Mouse (Mus musculus) G1E (cell line): Measurements from ENCODE around the gene Fry. TPM values are rescaled to one million over a fixed set of nuclear protein-coding genes. Genes with fewer than 3 reads are reported as not detected.

Experiments
- ATAC-seq: 2 replicates; pipeline ENCODE4 v1.8.0; 2016; ENCODE audit warnings: mild to moderate bottlenecking; ENCODE audit not compliant: insufficient number of reproducible peaks, poor library complexity, low FRiP score, severe bottlenecking; ENCODE audit errors: extremely low read depth
- DNase-seq: peaks from one replicate; pipeline ENCODE4 v3.0.0; 2012; ENCODE audit warnings: low spot score
- H3K27me3 ChIP-seq: 2 replicates; pipeline ENCODE4 v1.6.1; 2012; ENCODE audit warnings: mild to moderate bottlenecking, low read length, inconsistent platforms; ENCODE audit not compliant: insufficient read depth
- H3K36me3 ChIP-seq: replicated peaks from 2 replicates; pipeline ENCODE3; 2012; ENCODE audit warnings: mild to moderate bottlenecking, inconsistent platforms
- H3K4me1 ChIP-seq: 2 replicates; pipeline ENCODE4 v1.6.1; 2012; ENCODE audit warnings: low read depth, low read length, inconsistent platforms, mixed read lengths; ENCODE audit not compliant: insufficient read depth
- H3K4me3 ChIP-seq: 2 replicates; pipeline ENCODE4 v1.5.1; 2012; ENCODE audit warnings: low read depth, mild to moderate bottlenecking, inconsistent platforms, low read length, moderate library complexity, mixed read lengths
- H3K9me3 ChIP-seq: replicated peaks from 2 replicates; pipeline ENCODE4 v1.6.1; 2012; ENCODE audit warnings: inconsistent platforms
- CTCF ChIP-seq: IDR thresholded peaks from 2 replicates; pipeline ENCODE4 v1.5.1; 2012; ENCODE audit warnings: low read depth, low read length, inconsistent platforms, mixed read lengths
- GATA1 ChIP-seq: IDR thresholded peaks from 2 replicates; pipeline ENCODE4 v1.6.1; 2012; ENCODE audit warnings: borderline replicate concordance, low read length, inconsistent platforms, mixed read lengths
- GATA2 ChIP-seq: IDR thresholded peaks from 2 replicates; pipeline ENCODE4 v1.6.1; 2012; ENCODE audit warnings: low read depth, low read length, inconsistent platforms, borderline replicate concordance
- POLR2AphosphoS5 ChIP-seq: IDR thresholded peaks from 2 replicates; pipeline ENCODE4 v1.6.1; 2012; ENCODE audit warnings: low read depth, low read length, inconsistent platforms; ENCODE audit not compliant: insufficient replicate concordance
- TAL1 ChIP-seq: conservative IDR thresholded peaks from 2 replicates; pipeline ENCODE4 v1.6.1; 2012; ENCODE audit warnings: low read depth, low read length, inconsistent platforms, mixed read lengths
- polyA plus RNA-seq: library from polyadenylated mRNA; stranded (reverse); fragments of >175 nt; gene quantifications from 2 replicates; pipeline ENCODE4 v1.2.3, GENCODE M21; 2012
- total RNA-seq, 2 experiments: library from RNA; stranded (forward) in 1 of 2; stranded (reverse) in 1 of 2; fragments of 200-1000 nt in 1 of 2; fragments of >200 nt in 1 of 2; fragmentation: Nextera tagmentation in 1 of 2; gene quantifications; 2 replicates each; pipeline ENCODE4 v1.2.3; 2014 to 2017

Gene Fry
- total and polyA plus RNA-seq, 3 experiments = 2.6 to 5.5 (median 2.7) TPM

DNA sequence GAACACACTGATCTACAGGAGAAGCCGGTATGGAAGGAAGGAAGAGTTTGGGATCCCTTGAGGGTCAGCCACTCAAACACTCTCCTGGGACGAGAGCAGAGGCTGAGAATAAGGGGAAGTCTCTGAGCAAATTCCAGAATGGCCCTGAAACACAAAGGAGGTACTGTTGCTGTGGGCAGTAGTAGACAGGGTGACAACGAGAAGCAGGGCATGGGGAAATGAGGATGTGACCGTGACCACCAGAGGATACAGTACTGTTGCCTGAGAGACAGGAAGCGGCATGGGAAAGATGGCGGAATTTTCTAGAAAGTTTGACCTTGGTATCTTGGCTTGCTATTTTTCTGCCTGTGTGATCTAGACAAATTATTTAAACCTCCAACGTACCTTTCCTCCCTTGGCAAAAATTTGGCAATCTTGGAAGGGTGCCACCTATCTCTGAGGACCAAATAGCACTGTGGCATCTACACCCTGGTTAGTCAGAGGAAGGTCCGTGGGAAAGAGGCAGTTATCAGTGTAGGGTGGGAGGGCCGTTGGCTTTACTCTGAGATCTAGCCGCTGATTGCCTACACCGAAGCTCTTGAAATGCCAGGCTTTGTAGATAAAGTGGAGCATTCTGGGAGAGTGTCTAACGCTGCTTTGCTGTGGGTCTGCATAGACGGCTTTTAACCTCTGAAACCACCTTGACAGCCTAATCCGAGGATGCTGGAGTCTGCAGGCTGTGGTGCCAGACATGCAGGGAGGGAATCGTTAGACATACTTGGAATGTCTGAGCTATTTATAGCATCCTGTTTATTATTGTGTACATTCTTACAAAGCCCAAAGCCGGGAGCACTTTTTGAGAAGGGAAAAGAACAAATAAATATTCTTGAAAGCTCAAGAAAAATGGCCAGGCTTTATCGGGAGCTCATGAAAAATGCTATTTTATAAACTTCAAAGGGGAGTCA is 266.1 kb downstream of the Fry start:
- ATAC-seq = no peak
- no peak overlapping the region for H3K4me3 ChIP-seq
- H3K9me3 ChIP-seq = peaks cover 35% of the 10 kb centered on the region
- H3K4me1 ChIP-seq = no peaks in the 10 kb centered on the region
- DNase-seq = no peak
- no peaks in the 10 kb centered on the region for H3K36me3 ChIP-seq
- TF ChIP-seq POLR2AphosphoS5 (no peak), CTCF (no peak), GATA2 (no peak), GATA1 (no peak), TAL1 (no peak)
- no peaks in the 10 kb centered on the region for H3K27me3 ChIP-seq

DNA sequence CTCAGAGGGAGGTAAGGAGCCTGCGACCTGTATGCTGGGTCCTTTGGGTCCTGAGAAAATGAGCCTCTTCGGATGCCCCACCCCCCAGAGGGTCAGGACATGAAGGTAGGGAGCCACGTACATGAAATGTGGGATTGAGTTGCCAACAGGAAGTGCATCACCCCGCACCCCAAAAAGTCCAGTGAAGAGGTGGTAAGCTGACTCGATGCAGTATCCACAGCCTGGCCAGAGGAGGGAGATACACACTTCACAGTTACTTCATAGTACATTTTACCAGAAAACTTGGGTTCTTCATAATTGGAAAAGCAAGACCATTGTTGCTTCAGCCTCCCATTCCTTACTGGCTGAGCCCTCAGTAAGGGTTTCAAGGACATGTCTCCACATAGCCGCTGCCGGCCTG is 266.8 kb downstream of the Fry start:
- H3K36me3 ChIP-seq = no peaks in the 10 kb centered on the region
- TF ChIP-seq GATA1 (no peak), GATA2 (no peak), TAL1 (no peak), CTCF (no peak), POLR2AphosphoS5 (no peak)
- ATAC-seq (no peak), DNase-seq (no peak)
- no peaks in the 10 kb centered on the region for H3K4me1 ChIP-seq
- H3K27me3 ChIP-seq = no peaks in the 10 kb centered on the region
- H3K9me3 ChIP-seq = peaks cover 38% of the 10 kb centered on the region
- H3K4me3 ChIP-seq = no peak overlapping the region

DNA sequence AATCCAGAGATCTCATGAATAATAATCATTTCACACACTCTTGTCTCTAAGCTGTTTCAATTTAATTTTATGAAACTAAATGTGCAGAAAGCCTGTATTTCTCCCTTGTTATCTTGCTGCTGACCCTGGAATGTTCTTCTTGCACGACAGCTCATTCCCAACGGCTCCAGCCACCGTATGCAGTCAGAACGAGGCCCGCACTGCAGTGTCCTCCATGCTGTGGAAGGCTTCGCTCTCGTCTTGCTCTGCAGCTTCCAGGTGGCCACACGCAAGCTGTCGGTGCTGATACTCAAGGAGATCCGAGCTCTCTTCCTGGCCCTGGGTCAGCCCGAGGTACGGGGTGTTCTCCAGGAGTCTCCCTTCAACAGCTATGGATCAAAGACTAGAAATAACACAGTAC is 270.2 kb downstream of the Fry start:
- Histone ChIP-seq H3K27me3 (no peaks in the 10 kb centered on the region), H3K4me3 (no peak overlapping the region), H3K4me1 (no peaks in the 10 kb centered on the region), H3K9me3 (peaks cover 41% of the 10 kb centered on the region), H3K36me3 (no peaks in the 10 kb centered on the region)
- TF ChIP-seq TAL1 (no peak), POLR2AphosphoS5 (no peak), CTCF (no peak), GATA1 (no peak), GATA2 (no peak)
- no peak for DNase-seq
- ATAC-seq = no peak

DNA sequence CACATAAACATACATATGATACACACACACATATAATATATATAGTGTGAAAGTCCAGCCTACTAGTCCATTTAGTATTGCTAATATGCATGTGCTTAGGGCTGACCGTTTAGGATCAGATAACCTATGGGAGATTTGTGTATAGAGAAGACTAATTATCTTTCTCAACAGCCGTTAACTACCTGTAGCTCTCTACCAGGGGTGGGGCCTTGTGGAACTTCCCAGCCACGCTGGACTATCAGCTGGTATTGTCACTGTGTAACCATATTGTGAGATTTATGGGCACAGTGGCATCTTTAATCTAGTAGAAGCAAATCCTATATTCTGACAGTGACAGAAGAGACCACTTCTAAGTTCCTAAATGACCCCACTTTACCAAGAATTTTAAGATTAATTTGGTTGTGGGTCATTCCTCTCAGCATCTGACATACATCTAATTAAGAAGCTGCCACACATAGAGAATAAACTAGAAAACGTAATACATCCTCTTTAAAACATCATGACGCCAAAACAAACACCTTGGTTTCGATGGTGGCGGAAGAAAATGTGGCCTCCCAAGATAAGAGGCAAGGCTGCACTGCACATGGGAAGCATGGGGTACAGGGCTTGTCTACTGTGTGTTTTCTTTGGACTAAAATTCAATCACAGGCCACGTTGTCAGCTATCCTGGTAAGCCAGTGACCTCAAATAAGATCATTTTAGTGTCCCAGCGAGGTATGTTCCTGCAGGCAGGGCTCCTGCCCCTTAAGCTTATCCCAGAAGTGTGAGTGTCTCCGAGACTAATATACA is 271.3 kb downstream of the Fry start:
- no peak overlapping the region for H3K4me3 ChIP-seq
- TF ChIP-seq TAL1 = no peak
- no peak for TF ChIP-seq GATA2
- TF ChIP-seq CTCF = no peak
- TF ChIP-seq POLR2AphosphoS5 = no peak
- TF ChIP-seq GATA1 = no peak
- H3K36me3 ChIP-seq = no peaks in the 10 kb centered on the region
- no peaks in the 10 kb centered on the region for H3K4me1 ChIP-seq
- H3K27me3 ChIP-seq = no peaks in the 10 kb centered on the region
- ATAC-seq (no peak), DNase-seq (no peak)
- peaks cover 38% of the 10 kb centered on the region for H3K9me3 ChIP-seq

DNA sequence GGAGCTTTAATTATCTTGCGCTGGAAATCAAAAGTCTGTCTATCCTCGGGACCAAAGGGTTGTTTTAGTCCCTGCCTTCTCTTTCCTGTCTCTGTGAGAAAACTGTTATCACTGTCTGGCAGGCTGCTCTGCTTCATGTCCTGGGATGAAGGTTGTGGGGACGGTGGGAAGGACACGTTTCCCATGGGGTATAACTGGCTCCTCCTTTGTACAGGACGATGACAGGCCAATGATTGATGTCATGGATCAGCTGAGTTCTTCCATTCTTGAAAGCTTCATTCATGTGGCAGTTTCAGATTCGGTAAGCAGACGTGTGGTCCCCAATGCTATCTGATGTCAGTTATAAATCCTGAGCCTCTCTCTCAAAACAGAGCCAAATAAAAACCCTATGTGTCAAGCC is 272.0 kb downstream of the Fry start:
- peaks cover 40% of the 10 kb centered on the region for H3K9me3 ChIP-seq
- no peak for DNase-seq
- no peak for TF ChIP-seq POLR2AphosphoS5
- TF ChIP-seq GATA1 = no peak
- TF ChIP-seq GATA2 = no peak
- TF ChIP-seq CTCF = no peak
- no peak for TF ChIP-seq TAL1
- no peaks in the 10 kb centered on the region for H3K27me3 ChIP-seq
- H3K4me3 ChIP-seq = no peak overlapping the region
- H3K36me3 ChIP-seq = no peaks in the 10 kb centered on the region
- ATAC-seq = no peak
- H3K4me1 ChIP-seq = no peaks in the 10 kb centered on the region

DNA sequence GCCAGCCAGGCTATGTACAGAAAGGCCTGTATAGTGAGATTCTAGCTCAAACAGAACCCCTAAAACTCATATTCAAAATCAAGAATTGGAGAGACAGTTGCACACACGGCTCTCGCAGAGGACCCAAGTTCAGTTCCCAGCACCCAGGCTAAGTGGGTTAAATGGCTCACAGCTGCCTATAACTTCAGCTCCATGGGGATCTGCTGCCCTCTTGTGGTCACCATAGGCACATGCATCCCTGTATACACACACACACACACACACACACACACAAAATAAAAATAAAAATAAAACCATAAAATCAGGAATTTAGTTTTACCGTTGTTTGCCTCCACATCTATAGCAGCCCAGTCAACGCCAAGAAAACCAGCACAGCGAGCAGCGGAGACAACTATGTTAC is 276.2 kb downstream of the Fry start:
- H3K4me1 ChIP-seq = no peaks in the 10 kb centered on the region
- no peaks in the 10 kb centered on the region for H3K36me3 ChIP-seq
- ATAC-seq = no peak

More for the DNA sequence above, 276.2 kb downstream of the Fry start:
- peaks cover 33% of the 10 kb centered on the region for H3K9me3 ChIP-seq
- no peaks in the 10 kb centered on the region for H3K27me3 ChIP-seq
- DNase-seq = no peak
- TF ChIP-seq GATA2 = no peak
- TF ChIP-seq GATA1 = no peak
- TF ChIP-seq CTCF = no peak
- no peak for TF ChIP-seq TAL1
- no peak for TF ChIP-seq POLR2AphosphoS5
- H3K4me3 ChIP-seq = no peak overlapping the region
